ENCODE assay signal across 8 mouse cellular contexts in genomic region chr13:21715864-21716539, GRCm38 (mm10). TPM values are rescaled to one million over a fixed set of nuclear protein-coding genes. Genes with fewer than 3 reads are reported as not detected.
DNase-seq lines count a peak whose midpoint lies in the region; ATAC-seq and TF ChIP-seq lines count a peak whose summit lies in the region.
"Not testable (repeated sequence)": the region's sequence is repeated elsewhere in the genome, so short reads cannot be mapped to it uniquely, and the experiment has no call there.

Hist1h2bl (minus strand) TSS chr13:21716143.
Hist1h2ai (plus strand) TSS chr13:21716422.

- ATAC-seq in forebrain, postnatal 0 days: peak; percentile 95
- peak; percentile 95 for ATAC-seq in neural tube, embryonic 15.5 days (ENCODE audit: low FRiP score)

- peak within 1 kb of the TSS; percentile 77 for H3K4me2 ChIP-seq in forebrain, postnatal 0 days (ENCODE audit: low read depth)
- H3K4me2 ChIP-seq in neural tube, embryonic 15.5 days: peak within 1 kb of the TSS; percentile 86

- peak within 1 kb of the TSS; percentile 78 for H3K4me3 ChIP-seq in cerebellum, adult 2 months (replicated peaks; ENCODE audit: insufficient read depth, low read depth, low read length)
- peak within 1 kb of the TSS; percentile 47 for H3K4me3 ChIP-seq in forebrain, postnatal 0 days (ENCODE audit: low read depth, low read length)
- peak within 1 kb of the TSS; percentile 58 for H3K4me3 ChIP-seq in layer of hippocampus, adult 2 months
- peak within 1 kb of the TSS; percentile 67 for H3K4me3 ChIP-seq in lung, adult 2 months (replicated peaks; ENCODE audit: extremely low read depth, low read depth, low read length)
- H3K4me3 ChIP-seq in neural tube, embryonic 15.5 days (replicated peaks): peak within 1 kb of the TSS; percentile 42

- TF ChIP-seq CTCF in cerebellum, adult 2 months (IDR thresholded peaks at IDR 0.05; ENCODE audit: borderline replicate concordance, insufficient read depth, low read depth, low read length); forebrain, postnatal 0 days (IDR thresholded peaks at IDR 0.05; ENCODE audit: low read depth); layer of hippocampus, adult 2 months (conservative IDR thresholded peaks at IDR 0.05); lung, adult 2 months (IDR thresholded peaks at IDR 0.05; ENCODE audit: insufficient read depth, low read length): not testable (repeated sequence)

- 2% methylated on average over 39 of the region's 50 CpGs for WGBS in cerebellum, adult 2 months
- WGBS in forebrain, postnatal 0 days: under 1% methylated on average over 28 of the region's 50 CpGs
- under 1% methylated on average over 34 of the region's 50 CpGs for WGBS in lung, adult 2 months
- WGBS in neural tube, embryonic 15.5 days: under 1% methylated on average over 33 of the region's 50 CpGs

- TF ChIP-seq POLR2A in cerebellum, adult 2 months (IDR thresholded peaks at IDR 0.05; ENCODE audit: borderline replicate concordance, insufficient read depth, low read length): peak; percentile 90
- TF ChIP-seq POLR2A in lung, adult 2 months (IDR thresholded peaks at IDR 0.05; ENCODE audit: borderline replicate concordance, extremely low read depth, low read depth, low read length): peak; percentile 80; the same call in 1 of the 2 replicates

- H3K9me3 ChIP-seq in forebrain, postnatal 0 days (ENCODE audit: low read length); neural tube, embryonic 15.5 days (replicated peaks): not testable (repeated sequence)

- H3K27ac ChIP-seq in cerebellum, adult 2 months (ENCODE audit: insufficient read depth, low read length): not testable (repeated sequence)
- peak within 1 kb of the TSS; percentile 88 for H3K27ac ChIP-seq in forebrain, postnatal 0 days (ENCODE audit: low read depth, low read length)
- H3K27ac ChIP-seq in layer of hippocampus, adult 2 months: peak within 1 kb of the TSS; percentile 86
- peak within 1 kb of the TSS; percentile 90 for H3K27ac ChIP-seq in neural tube, embryonic 15.5 days (replicated peaks)

- H3K27me3 ChIP-seq in cerebellum, adult 2 months (ENCODE audit: control insufficient read depth, insufficient read depth, low read length); forebrain, postnatal 0 days (ENCODE audit: insufficient read depth, low read length); neural tube, embryonic 15.5 days (replicated peaks): not testable (repeated sequence)

- H3K4me1 ChIP-seq in cerebellum, adult 2 months (ENCODE audit: control insufficient read depth, insufficient read depth, low read length): not testable (repeated sequence)
- H3K4me1 ChIP-seq in forebrain, postnatal 0 days (ENCODE audit: insufficient read depth): peaks cover 19% of the 10 kb centered on the region
- H3K4me1 ChIP-seq in lung, adult 2 months (ENCODE audit: control insufficient read depth, insufficient read depth, low read length): peaks cover 18% of the 10 kb centered on the region
- peaks cover 29% of the 10 kb centered on the region for H3K4me1 ChIP-seq in neural tube, embryonic 15.5 days

- peak; percentile 97 for DNase-seq in MEL-GATA-1-ER (ENCODE audit: extremely low read depth, low read depth)
- DNase-seq in cerebellum, adult 2 months: peak; percentile 84 to 94
- DNase-seq in forebrain, postnatal 0 days: peak; percentile 97
- DNase-seq in heart, postnatal 4 days: peak; percentile 74
- peak; percentile 84 to 94 for DNase-seq in layer of hippocampus, adult 2 months (ENCODE audit: low spot score in 2 of 2)
- DNase-seq in lung, adult 2 months: peak; percentile 62
- peak; percentile 64 for DNase-seq in testis, postnatal 10 days (ENCODE audit: low spot score)

- not testable (repeated sequence) for H3K36me3 ChIP-seq in forebrain, postnatal 0 days (ENCODE audit: insufficient read depth); neural tube, embryonic 15.5 days

- H3K9ac ChIP-seq in forebrain, postnatal 0 days: peak within 1 kb of the TSS; percentile 69
- H3K9ac ChIP-seq in neural tube, embryonic 15.5 days (replicated peaks): peak within 1 kb of the TSS; percentile 55

RNA-seq across cellular contexts. Expression of gene Hist1h2bl, which starts in this region (rescaled TPM):
- not detected in 2 replicates for polyA plus RNA-seq in cerebellum, adult 2 months (2012; rRNA removed)
- total RNA-seq in forebrain, postnatal 0 days (2014; rRNA removed): 131 and 141 TPM in 2 replicates
- polyA plus RNA-seq in forebrain, postnatal 0 days (2015; fragmentation: Nextera tagmentation; extraction: Ambion mirVana): 0.65 and 0.73 TPM in 2 replicates
- 100 to 1,000 TPM; 413 to 441 TPM for total RNA-seq in heart, postnatal 4 days (2021)
- 10 to 100 TPM; 25.0 to 36.7 TPM for total RNA-seq in layer of hippocampus, adult 2 months (2021)
- 0.72 and 1.6 TPM in 2 replicates for polyA plus RNA-seq in lung, adult 2 months (2012; rRNA removed)
- not detected in 2 replicates for polyA plus RNA-seq in neural tube, embryonic 15.5 days (2015; fragmentation: Nextera tagmentation; extraction: Ambion mirVana)

RNA-seq across cellular contexts. Expression of gene Hist1h2ai, which starts in this region (rescaled TPM):
- polyA plus RNA-seq in cerebellum, adult 2 months (2012; rRNA removed): 0.84 and 1.5 TPM in 2 replicates
- 342 and 560 TPM in 2 replicates for total RNA-seq in forebrain, postnatal 0 days (2014; rRNA removed)
- 12.1 and 14.6 TPM in 2 replicates for polyA plus RNA-seq in forebrain, postnatal 0 days (2015; fragmentation: Nextera tagmentation; extraction: Ambion mirVana)
- 100 to 1,000 TPM; 376 to 467 TPM for total RNA-seq in heart, postnatal 4 days (2021)
- 10 to 100 TPM; 27.6 to 54.9 TPM for total RNA-seq in layer of hippocampus, adult 2 months (2021)
- polyA plus RNA-seq in lung, adult 2 months (2012; rRNA removed): 5.8 and 6.7 TPM in 2 replicates
- polyA plus RNA-seq in neural tube, embryonic 15.5 days (2015; fragmentation: Nextera tagmentation; extraction: Ambion mirVana): 7.9 and 9.5 TPM in 2 replicates
